Mouse (Mus musculus) cerebellum, adult 11-12 months (tissue): ENCODE measurements around the gene Olfr372.

ENCODE experiments used
- DNase-seq: peaks from one replicate; pipeline ENCODE4 v3.0.0; 2022

Gene Olfr372

GRCm38 (mm10) chr8:72099377-72100103 is 58.5 kb downstream of the Olfr372 start:
- DNase-seq: peak; percentile 5

GRCm38 (mm10) chr8:72105165-72105564 is 64.1 kb downstream of the Olfr372 start:
- DNase-seq: no peak

- no peak for DNase-seq
Measured at GRCm38 (mm10) chr8:72106740-72107139, 65.7 kb downstream of the Olfr372 start, which contains the start of gene Olfr374. Gene Olfr374, plus strand, starts transcription at chr8:72107040.
